Mouse (Mus musculus) adrenal gland, adult 2 months (tissue): ENCODE data around the gene Gm14632. TPM values are rescaled to one million over a fixed set of nuclear protein-coding genes. Genes with fewer than 3 reads are reported as not detected.
"Not testable (repeated sequence)": the region's sequence is repeated elsewhere in the genome, so short reads cannot be mapped to it uniquely, and the experiment has no call there.

Experiments used
- DNase-seq: peaks from one replicate; pipeline ENCODE4 v3.0.0; 2021
- long read RNA-seq: library from polyadenylated mRNA; stranded (forward); transcript quantifications from one replicate; pipeline ENCODE4 v2.0.0, GENCODE M21; 2021
- polyA plus RNA-seq: library from polyadenylated mRNA; depleted of rRNA; stranded (reverse); fragments of >200 nt; gene quantifications from 2 replicates; pipeline ENCODE4 v1.2.3, GENCODE M21; 2012; rRNA removed
- total RNA-seq, 2 experiments: library from RNA; stranded (reverse); gene quantifications; 2 replicates each; pipeline ENCODE4 v1.2.3; 2021

Gene Gm14632
- total RNA-seq (not detected), polyA plus RNA-seq (not detected in 2 replicates)
- long read RNA-seq, result 0 reads

- not testable (repeated sequence) for DNase-seq
Observed at GRCm38 (mm10) chrX:30329472-30329871, at the start of gene Gm14632. Gene Gm14632 (plus strand): TSS chrX:30329772.
